Mouse (Mus musculus): ENCODE measurements around the gene Lingo3. TPM values are rescaled to one million over a fixed set of nuclear protein-coding genes. Genes with fewer than 3 reads are reported as not detected.

Lingo3 gene
- polyA plus RNA-seq, 1 experiment from 2014 or later = 0.36 TPM

GRCm38 (mm10) chr10:80805322-80805721 lies 38.5 kb downstream of the Lingo3 start:
- Histone ChIP-seq H3K4me1 (ENCODE audit: control insufficient read depth, insufficient read depth, low read length) (peaks cover 30% of the 10 kb centered on the region), H3K27me3 (ENCODE audit: control insufficient read depth, insufficient read depth, low read length) (peaks cover 21% of the 10 kb centered on the region), H3K4me2 (ENCODE audit: low read depth, severe bottlenecking) (no peak overlapping the region), H3K27ac (replicated peaks; ENCODE audit: low read depth, low read length) (no peak overlapping the region), H3K36me3 (ENCODE audit: control insufficient read depth, insufficient read depth, low read length) (peaks cover 39% of the 10 kb centered on the region), H3K9ac (ENCODE audit: low read length) (no peak overlapping the region), H3K9me3 (ENCODE audit: control insufficient read depth, low read length) (no peaks in the 10 kb centered on the region), H3K4me3 (ENCODE audit: low read depth, low read length) (no peak overlapping the region)
- ATAC-seq (ENCODE audit: insufficient number of reproducible peaks, low FRiP score, low TSS enrichment, low read depth) (no peak), DNase-seq (ENCODE audit: low spot score) (no peak)
- WGBS = 66% methylated on average over 5 of the region's 5 CpGs

GRCm38 (mm10) chr10:80804916-80805315 lies 38.9 kb downstream of the Lingo3 start, which contains the start of gene Amh:
Gene Amh, plus strand, starts transcription at chr10:80805243.
- Histone ChIP-seq H3K9me3 (ENCODE audit: control insufficient read depth, low read length) (no peaks in the 10 kb centered on the region), H3K4me1 (ENCODE audit: control insufficient read depth, insufficient read depth, low read length) (peaks cover 30% of the 10 kb centered on the region), H3K27me3 (ENCODE audit: control insufficient read depth, insufficient read depth, low read length) (peaks cover 19% of the 10 kb centered on the region), H3K4me2 (ENCODE audit: low read depth, severe bottlenecking) (no peak within 1 kb of the TSS), H3K36me3 (ENCODE audit: control insufficient read depth, insufficient read depth, low read length) (peaks cover 39% of the 10 kb centered on the region), H3K9ac (ENCODE audit: low read length) (no peak within 1 kb of the TSS), H3K27ac (replicated peaks; ENCODE audit: low read depth, low read length) (no peak within 1 kb of the TSS), H3K4me3 (ENCODE audit: low read depth, low read length) (no peak within 1 kb of the TSS)
- WGBS = 72% methylated on average over 6 of the region's 6 CpGs
- DNase-seq (ENCODE audit: low spot score) = no peak
- no peak for ATAC-seq (ENCODE audit: insufficient number of reproducible peaks, low FRiP score, low TSS enrichment, low read depth)

- 100% methylated on average over 2 of the region's 2 CpGs for WGBS
- Histone ChIP-seq H3K27me3 (ENCODE audit: control insufficient read depth, insufficient read depth, low read length) (peaks cover 19% of the 10 kb centered on the region), H3K4me2 (ENCODE audit: low read depth, severe bottlenecking) (no peak overlapping the region), H3K36me3 (ENCODE audit: control insufficient read depth, insufficient read depth, low read length) (peaks cover 39% of the 10 kb centered on the region), H3K9me3 (ENCODE audit: control insufficient read depth, low read length) (no peaks in the 10 kb centered on the region), H3K4me1 (ENCODE audit: control insufficient read depth, insufficient read depth, low read length) (peaks cover 36% of the 10 kb centered on the region), H3K4me3 (ENCODE audit: low read depth, low read length) (no peak overlapping the region), H3K27ac (replicated peaks; ENCODE audit: low read depth, low read length) (no peak overlapping the region), H3K9ac (ENCODE audit: low read length) (no peak overlapping the region)
- ATAC-seq (ENCODE audit: insufficient number of reproducible peaks, low FRiP score, low TSS enrichment, low read depth) = no peak
- DNase-seq (ENCODE audit: low spot score) = no peak
These were observed 39.5 kb downstream of the Lingo3 start for GRCm38 (mm10) chr10:80804340-80804739.

DNA sequence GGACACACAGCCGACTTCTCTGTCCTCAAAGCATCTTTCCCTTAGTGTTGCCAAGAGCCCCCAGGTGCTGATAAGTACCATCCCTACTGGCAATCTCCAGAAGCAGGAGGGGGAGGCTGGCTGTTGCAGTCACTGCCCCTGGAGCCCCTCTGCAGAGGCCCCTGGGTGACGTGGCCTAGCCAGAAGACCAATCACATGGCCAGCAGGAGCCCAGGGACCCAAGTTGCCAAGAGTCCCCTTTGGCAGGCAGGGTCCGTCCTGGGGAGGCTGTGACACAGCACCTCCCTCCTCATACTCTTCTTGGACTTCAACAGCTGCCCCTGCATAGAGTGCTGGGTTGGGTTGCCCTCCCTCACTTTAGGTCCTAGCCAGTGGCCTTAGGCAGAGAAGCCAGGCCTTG lies 40.8 kb downstream of the Lingo3 start:
- Histone ChIP-seq H3K9me3 (ENCODE audit: control insufficient read depth, low read length) (no peaks in the 10 kb centered on the region), H3K4me2 (ENCODE audit: low read depth, severe bottlenecking) (no peak overlapping the region), H3K4me1 (ENCODE audit: control insufficient read depth, insufficient read depth, low read length) (peaks cover 27% of the 10 kb centered on the region), H3K27me3 (ENCODE audit: control insufficient read depth, insufficient read depth, low read length) (peaks cover 7% of the 10 kb centered on the region), H3K27ac (replicated peaks; ENCODE audit: low read depth, low read length) (no peak overlapping the region), H3K4me3 (ENCODE audit: low read depth, low read length) (no peak overlapping the region), H3K9ac (ENCODE audit: low read length) (no peak overlapping the region), H3K36me3 (ENCODE audit: control insufficient read depth, insufficient read depth, low read length) (peaks cover 39% of the 10 kb centered on the region)
- WGBS = 86% methylated on average over 3 of the region's 3 CpGs
- DNase-seq (ENCODE audit: low spot score) (no peak), ATAC-seq (ENCODE audit: insufficient number of reproducible peaks, low FRiP score, low TSS enrichment, low read depth) (no peak)

GRCm38 (mm10) chr10:80802204-80802912 lies 41.5 kb downstream of the Lingo3 start:
- H3K27ac ChIP-seq (replicated peaks; ENCODE audit: low read depth, low read length) = no peak overlapping the region
- peaks cover 39% of the 10 kb centered on the region for H3K36me3 ChIP-seq (ENCODE audit: control insufficient read depth, insufficient read depth, low read length)
- no peak overlapping the region for H3K9ac ChIP-seq (ENCODE audit: low read length)
- peaks cover 6% of the 10 kb centered on the region; the same call in 1 of the 2 replicates for H3K27me3 ChIP-seq (ENCODE audit: control insufficient read depth, insufficient read depth, low read length)
- no peaks in the 10 kb centered on the region for H3K9me3 ChIP-seq (ENCODE audit: control insufficient read depth, low read length)
- no peak overlapping the region for H3K4me2 ChIP-seq (ENCODE audit: low read depth, severe bottlenecking)
- 91% methylated on average over 10 of the region's 10 CpGs for WGBS
- DNase-seq (ENCODE audit: low spot score) = no peak
- no peak for ATAC-seq (ENCODE audit: insufficient number of reproducible peaks, low FRiP score, low TSS enrichment, low read depth)
- peaks cover 25% of the 10 kb centered on the region for H3K4me1 ChIP-seq (ENCODE audit: control insufficient read depth, insufficient read depth, low read length)
- no peak overlapping the region for H3K4me3 ChIP-seq (ENCODE audit: low read depth, low read length)

- no peaks in the 10 kb centered on the region for H3K9me3 ChIP-seq (ENCODE audit: control insufficient read depth, low read length)
- DNase-seq (ENCODE audit: low spot score) (no peak), ATAC-seq (ENCODE audit: insufficient number of reproducible peaks, low FRiP score, low TSS enrichment, low read depth) (no peak)
- peaks cover 15% of the 10 kb centered on the region for H3K4me1 ChIP-seq (ENCODE audit: control insufficient read depth, insufficient read depth, low read length)
- peak overlapping the region; percentile 91 for H3K27ac ChIP-seq (replicated peaks; ENCODE audit: low read depth, low read length)
- peaks cover 40% of the 10 kb centered on the region for H3K36me3 ChIP-seq (ENCODE audit: control insufficient read depth, insufficient read depth, low read length)
- no peaks in the 10 kb centered on the region for H3K27me3 ChIP-seq (ENCODE audit: control insufficient read depth, insufficient read depth, low read length)
- 3% methylated on average over 18 of the region's 18 CpGs for WGBS
- H3K4me2 ChIP-seq (ENCODE audit: low read depth, severe bottlenecking) = peak overlapping the region; percentile 88
- peak overlapping the region; percentile 95 for H3K9ac ChIP-seq (ENCODE audit: low read length)
- H3K4me3 ChIP-seq (ENCODE audit: low read depth, low read length) = peak overlapping the region; percentile 97
These were observed 44.7 kb downstream of the Lingo3 start for GRCm38 (mm10) chr10:80799070-80799566.

GRCm38 (mm10) chr10:80798150-80799006 lies 45.5 kb downstream of the Lingo3 start, which contains the start of the genes Sf3a2 and Plekhj1:
Gene Sf3a2, plus strand, starts transcription at chr10:80798198.
Gene Plekhj1, minus strand, starts transcription at chr10:80798626.
- Histone ChIP-seq H3K4me3 (ENCODE audit: low read depth, low read length) (peak within 1 kb of the TSS; percentile 97), H3K36me3 (ENCODE audit: control insufficient read depth, insufficient read depth, low read length) (peaks cover 39% of the 10 kb centered on the region), H3K4me1 (ENCODE audit: control insufficient read depth, insufficient read depth, low read length) (peaks cover 15% of the 10 kb centered on the region), H3K9me3 (ENCODE audit: control insufficient read depth, low read length) (no peaks in the 10 kb centered on the region), H3K9ac (ENCODE audit: low read length) (peak within 1 kb of the TSS; percentile 95), H3K27ac (replicated peaks; ENCODE audit: low read depth, low read length) (peak within 1 kb of the TSS; percentile 91), H3K27me3 (ENCODE audit: control insufficient read depth, insufficient read depth, low read length) (no peaks in the 10 kb centered on the region), H3K4me2 (ENCODE audit: low read depth, severe bottlenecking) (peak within 1 kb of the TSS; percentile 92)
- under 1% methylated on average over 103 of the region's 104 CpGs for WGBS
- peak; percentile 88 for ATAC-seq (ENCODE audit: insufficient number of reproducible peaks, low FRiP score, low TSS enrichment, low read depth)
- peak; percentile 95 for DNase-seq (ENCODE audit: low spot score)

Data from limb, embryonic 11.5 days (tissue).